Mouse (Mus musculus): Measurements from ENCODE around the gene Ldhd. TPM values are rescaled to one million over a fixed set of nuclear protein-coding genes. Genes with fewer than 3 reads are reported as not detected.

The Ldhd gene
- polyA plus RNA-seq, 1 experiment from 2014 or later, result 0.22 TPM

GRCm38 (mm10) chr8:111576501-111576900 lies 53.7 kb downstream of the Ldhd start:
- Histone ChIP-seq H3K27me3 (no peaks in the 10 kb centered on the region), H3K4me3 (replicated peaks) (no peak overlapping the region), H3K9ac (no peak overlapping the region), H3K4me1 (replicated peaks) (peaks cover 36% of the 10 kb centered on the region), H3K36me3 (replicated peaks) (no peaks in the 10 kb centered on the region), H3K4me2 (no peak overlapping the region), H3K27ac (replicated peaks) (no peak overlapping the region), H3K9me3 (replicated peaks) (no peaks in the 10 kb centered on the region)
- ATAC-seq (ENCODE audit: insufficient read depth), result no peak

- no peak overlapping the region for H3K9ac ChIP-seq
- H3K36me3 ChIP-seq (replicated peaks), result no peaks in the 10 kb centered on the region
- no peak overlapping the region for H3K27ac ChIP-seq (replicated peaks)
- no peak for ATAC-seq (ENCODE audit: insufficient read depth)
- H3K27me3 ChIP-seq, result no peaks in the 10 kb centered on the region
- no peaks in the 10 kb centered on the region for H3K9me3 ChIP-seq (replicated peaks)
- H3K4me3 ChIP-seq (replicated peaks), result no peak overlapping the region
- no peak overlapping the region for H3K4me2 ChIP-seq
- 71% methylated on average over 4 of the region's 4 CpGs for WGBS (ENCODE audit: insufficient replicate concordance)
- H3K4me1 ChIP-seq (replicated peaks), result peaks cover 37% of the 10 kb centered on the region
Observed at GRCm38 (mm10) chr8:111575492-111575891, 54.7 kb downstream of the Ldhd start.

GRCm38 (mm10) chr8:111574016-111574415 lies 56.2 kb downstream of the Ldhd start:
- no peaks in the 10 kb centered on the region for H3K36me3 ChIP-seq (replicated peaks)
- 40% methylated on average over 2 of the region's 2 CpGs for WGBS (ENCODE audit: insufficient replicate concordance)
- no peaks in the 10 kb centered on the region for H3K9me3 ChIP-seq (replicated peaks)
- no peaks in the 10 kb centered on the region for H3K27me3 ChIP-seq
- ATAC-seq (ENCODE audit: insufficient read depth), result peak; percentile 68
- H3K4me1 ChIP-seq (replicated peaks), result peaks cover 46% of the 10 kb centered on the region
- peak overlapping the region; percentile 67 for H3K27ac ChIP-seq (replicated peaks)
- peak overlapping the region; percentile 71 for H3K4me2 ChIP-seq
- H3K9ac ChIP-seq, result peak overlapping the region; percentile 4; the same call in 1 of the 2 replicates
- H3K4me3 ChIP-seq (replicated peaks), result peak overlapping the region; percentile 48

Other genes with a start within 250 kb of the Ldhd start
- gene Fa2h, start 236.6 kb downstream of the Ldhd start, polyA plus RNA-seq (2015; fragmentation: Nextera tagmentation; extraction: Ambion mirVana), result 0.06 TPM in 1 of 2 replicates, not detected in the other
- 1.6 and 1.7 TPM in 2 replicates for gene Wdr59, start 108.3 kb downstream of the Ldhd start, polyA plus RNA-seq (2015; fragmentation: Nextera tagmentation; extraction: Ambion mirVana)
- gene Znrf1, start 94.3 kb downstream of the Ldhd start, polyA plus RNA-seq (2015; fragmentation: Nextera tagmentation; extraction: Ambion mirVana), result 6.6 and 8.6 TPM in 2 replicates
- 4.0 and 4.9 TPM in 2 replicates for gene Zfp1, start 13.0 kb upstream of the Ldhd start, polyA plus RNA-seq (2015; fragmentation: Nextera tagmentation; extraction: Ambion mirVana)
- 3.0 and 32.8 TPM in 2 replicates for gene Ctrb1, start 60.6 kb upstream of the Ldhd start, polyA plus RNA-seq (2015; fragmentation: Nextera tagmentation; extraction: Ambion mirVana)
- gene Bcar1, start 113.4 kb upstream of the Ldhd start, polyA plus RNA-seq (2015; fragmentation: Nextera tagmentation; extraction: Ambion mirVana), result 7.8 and 10.2 TPM in 2 replicates
- 64.2 and 72.5 TPM in 2 replicates for gene Cfdp1, start 223.9 kb upstream of the Ldhd start, polyA plus RNA-seq (2015; fragmentation: Nextera tagmentation; extraction: Ambion mirVana)
- gene Tmem170, start 246.4 kb upstream of the Ldhd start, polyA plus RNA-seq (2015; fragmentation: Nextera tagmentation; extraction: Ambion mirVana), result 3.6 and 4.4 TPM in 2 replicates